Mouse (Mus musculus) adrenal gland, postnatal 4 days (tissue): Measurements from ENCODE around the gene Usp44. TPM values are rescaled to one million over a fixed set of nuclear protein-coding genes. Genes with fewer than 3 reads are reported as not detected.
"Not testable (repeated sequence)": the region's sequence is repeated elsewhere in the genome, so short reads cannot be mapped to it uniquely, and the experiment has no call there.

ENCODE experiments used
- DNase-seq, 2 experiments: peaks; one replicate each; pipeline ENCODE4 v3.0.0; 2021 to 2022; ENCODE audit warnings: low spot score in 2 of 2, mixed read lengths in 2 of 2
- long read RNA-seq, 2 experiments: library from polyadenylated mRNA; stranded (forward); transcript quantifications; one replicate each; pipeline ENCODE4 v2.0.0; 2021
- total RNA-seq, 2 experiments: library from RNA; stranded (reverse); gene quantifications; 2 replicates each; pipeline ENCODE4 v1.2.3; 2021

Gene Usp44
- under 1 TPM; 0.11 to 0.20 TPM for total RNA-seq
- long read RNA-seq, experiment 1, result 0 reads
- long read RNA-seq, experiment 2, result 0 reads

GRCm38 (mm10) chr10:93830931-93831729, at the start of gene Usp44:
Gene Usp44 (plus strand): TSS chr10:93831555.
- no peak for DNase-seq

DNA sequence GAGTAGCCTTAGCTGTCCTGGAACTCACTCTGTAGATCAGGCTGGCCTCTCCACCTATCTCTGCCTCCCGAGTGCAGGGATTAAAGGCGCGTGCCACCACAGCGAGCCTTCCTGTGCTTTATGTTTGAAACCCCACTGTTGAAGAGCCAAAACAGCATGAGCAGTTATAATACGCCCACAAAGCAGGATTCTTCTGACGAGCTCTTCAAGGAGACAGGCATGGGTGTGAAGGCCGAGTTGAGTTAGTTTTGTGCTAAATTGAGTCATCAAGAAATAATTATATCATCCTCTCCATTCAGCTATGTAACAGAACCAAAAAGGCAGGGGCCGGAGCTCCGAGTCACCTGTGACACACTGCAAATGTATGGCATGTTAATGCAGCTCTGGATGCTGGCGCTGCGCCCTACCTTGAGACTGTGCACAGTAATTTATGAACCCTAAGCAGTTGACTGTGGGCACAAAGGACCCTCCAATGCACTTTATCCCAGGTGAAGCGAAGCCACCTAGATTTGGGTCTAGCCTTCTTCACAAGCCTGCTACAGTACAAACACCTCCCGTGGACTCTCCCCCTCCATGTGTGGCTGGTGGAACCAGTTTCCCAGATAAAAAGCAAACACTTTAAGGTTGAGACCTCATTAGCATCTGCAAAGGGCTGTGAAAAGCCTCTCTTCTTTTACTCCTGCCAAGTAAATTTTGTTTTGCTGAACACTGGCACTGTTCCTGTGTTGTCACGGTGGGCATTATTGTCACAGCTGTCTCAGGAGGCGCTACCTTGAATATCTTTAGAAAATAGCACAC, 47.9 kb upstream of the Usp44 start:
- DNase-seq, result no peak

GRCm38 (mm10) chr10:93799711-93800362, 31.5 kb upstream of the Usp44 start:
- DNase-seq, result no peak

DNA sequence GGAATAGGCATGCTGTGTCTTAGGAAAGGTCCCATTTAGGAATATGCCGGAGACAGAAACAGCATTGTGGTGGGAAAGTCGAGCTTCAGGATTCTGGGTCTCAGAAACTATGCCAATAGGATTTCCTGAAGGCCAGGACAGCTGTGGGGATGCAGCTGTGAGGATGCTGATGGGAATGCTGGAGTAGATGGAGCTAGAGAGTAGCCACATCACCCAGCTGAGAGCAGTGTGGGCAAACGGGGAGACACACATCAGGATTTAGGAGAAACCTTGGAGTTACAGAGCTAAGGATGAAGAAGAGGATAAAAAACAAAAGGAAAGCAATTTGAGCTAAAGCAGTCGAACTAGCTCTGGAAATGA, 31.0 kb upstream of the Usp44 start:
- no peak for DNase-seq

DNA sequence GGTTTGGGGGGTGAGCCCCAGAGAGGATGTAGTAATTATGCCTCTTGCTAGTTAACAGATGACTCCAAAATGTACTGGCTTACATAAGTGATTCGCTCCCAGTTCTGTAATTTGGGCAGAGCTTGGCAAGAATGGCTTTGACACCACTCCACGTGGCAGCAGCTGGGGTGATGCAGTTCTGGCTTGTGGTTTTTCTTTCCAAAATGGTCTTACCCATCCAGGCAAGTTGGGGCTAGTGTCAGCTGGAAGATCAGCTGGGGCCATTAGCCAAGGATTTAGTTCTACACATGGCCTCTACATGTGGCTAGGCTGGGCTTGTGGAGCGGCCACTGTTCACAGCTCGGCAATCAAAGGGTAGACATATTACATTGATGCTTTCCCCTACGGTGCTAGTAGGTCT, 30.5 kb upstream of the Usp44 start:
- no peak for DNase-seq

- peak in 1 of 2 experiments; percentile 12 for DNase-seq
Observed at GRCm38 (mm10) chr10:93803199-93803598, 28.2 kb upstream of the Usp44 start.

GRCm38 (mm10) chr10:93809438-93809837, 21.9 kb upstream of the Usp44 start:
- DNase-seq, result not testable (repeated sequence)

GRCm38 (mm10) chr10:93810590-93811185, 20.7 kb upstream of the Usp44 start:
- no peak for DNase-seq

GRCm38 (mm10) chr10:93812098-93812497, 19.3 kb upstream of the Usp44 start:
- DNase-seq, result no peak

- DNase-seq, result peak; percentile 48 to 58
Observed at GRCm38 (mm10) chr10:93812774-93813415, 18.5 kb upstream of the Usp44 start.

DNA sequence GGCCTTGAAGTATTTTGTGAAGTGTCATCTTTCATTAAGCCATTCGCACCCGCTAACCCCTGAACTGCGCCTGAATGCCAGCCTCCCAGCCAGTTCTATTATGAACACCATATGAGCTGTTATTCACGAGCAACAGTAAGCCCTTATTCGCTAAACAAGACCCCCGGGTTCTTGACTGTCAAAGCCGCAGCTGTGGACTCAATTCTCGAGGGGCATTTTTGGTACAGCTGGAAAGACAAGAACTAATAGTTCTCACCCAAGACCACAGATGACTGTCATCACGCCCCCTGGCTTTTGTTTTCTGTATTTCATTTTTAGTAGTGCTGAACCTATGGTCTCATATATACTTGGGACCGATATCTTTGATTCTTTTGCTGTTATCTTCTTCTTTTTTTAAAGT, 17.6 kb upstream of the Usp44 start:
- no peak for DNase-seq

DNA sequence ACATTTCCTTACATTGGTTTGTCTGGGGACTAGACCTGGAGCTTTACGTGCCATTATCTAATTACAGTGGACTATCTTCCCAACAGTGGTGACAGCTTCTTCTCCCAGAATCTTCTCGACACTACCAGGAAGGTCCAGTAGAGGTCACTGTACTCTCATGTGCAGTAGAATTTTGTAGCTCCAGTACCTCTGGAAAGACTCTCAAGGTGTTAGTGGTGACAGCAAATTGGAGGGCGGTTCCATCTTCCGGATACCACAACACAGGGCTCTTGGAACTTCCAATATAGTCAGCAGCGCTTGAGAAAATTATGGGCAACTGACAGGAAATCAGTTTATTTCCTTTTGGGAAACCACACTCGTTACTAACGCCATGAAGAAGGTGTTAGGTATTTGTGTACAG, 12.7 kb upstream of the Usp44 start:
- DNase-seq, result peak in 1 of 2 experiments; percentile 34

- no peak for DNase-seq
Observed at GRCm38 (mm10) chr10:93829898-93830831, 1.2 kb upstream of the Usp44 start.

DNA sequence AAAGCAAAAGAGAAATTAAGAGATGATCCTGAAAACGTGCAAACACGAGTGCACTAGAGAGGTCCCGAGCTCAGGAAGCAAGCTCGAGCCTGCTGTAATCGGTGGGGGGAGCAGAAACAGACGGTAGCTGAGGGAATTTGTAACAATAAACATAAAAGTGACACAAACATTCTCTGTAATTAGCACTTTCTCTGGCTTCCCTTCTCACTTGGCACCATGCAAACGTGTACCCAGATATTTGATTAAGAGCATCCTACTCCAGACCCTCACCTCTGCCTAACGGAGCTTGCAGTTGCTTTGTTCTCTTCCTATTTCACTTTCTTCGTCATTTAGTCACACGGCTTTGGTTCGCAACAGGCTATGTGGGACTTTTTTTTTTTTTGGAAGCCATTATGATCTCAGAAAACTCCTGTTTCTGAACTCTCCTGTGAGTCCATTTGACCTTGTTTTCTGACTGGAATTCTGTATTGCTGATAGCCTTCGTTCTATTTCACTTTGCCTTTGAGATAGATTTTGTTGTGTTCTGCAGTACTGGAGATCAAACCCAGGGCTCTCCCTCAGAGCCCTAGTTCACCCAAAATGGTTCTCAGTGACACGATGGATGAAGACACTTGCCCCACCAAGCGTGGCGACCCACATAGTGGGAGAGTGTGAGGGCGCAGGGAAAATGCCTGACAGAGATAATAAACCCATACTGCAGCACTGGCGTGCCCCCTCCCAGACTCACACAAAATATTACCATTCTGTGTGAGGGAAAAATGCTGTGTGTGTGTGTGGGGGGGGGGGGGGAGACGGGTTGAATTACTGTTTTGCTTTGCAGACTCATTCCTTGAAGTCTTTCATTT, 597 bp downstream of the Usp44 start:
- no peak for DNase-seq

DNA sequence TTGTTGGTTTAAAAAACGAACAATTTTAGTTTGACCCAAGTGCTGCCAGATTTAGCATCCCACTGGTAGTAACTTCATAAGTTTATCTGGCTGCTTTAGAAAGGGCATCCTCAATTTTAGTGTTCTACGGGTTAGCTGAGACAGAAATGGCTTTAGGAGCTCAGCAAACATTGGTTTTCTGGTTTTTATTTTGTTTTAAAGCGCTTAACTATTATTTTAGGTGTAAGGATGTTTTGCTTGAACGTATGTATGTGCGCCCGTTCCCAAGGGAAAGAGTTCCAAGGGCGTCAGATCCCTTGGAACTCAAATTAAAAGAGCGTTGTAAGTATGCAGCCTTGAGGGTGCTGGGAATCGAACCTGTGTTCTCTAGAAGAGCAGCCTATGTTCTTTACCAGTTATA, 1.5 kb downstream of the Usp44 start:
- no peak for DNase-seq

DNA sequence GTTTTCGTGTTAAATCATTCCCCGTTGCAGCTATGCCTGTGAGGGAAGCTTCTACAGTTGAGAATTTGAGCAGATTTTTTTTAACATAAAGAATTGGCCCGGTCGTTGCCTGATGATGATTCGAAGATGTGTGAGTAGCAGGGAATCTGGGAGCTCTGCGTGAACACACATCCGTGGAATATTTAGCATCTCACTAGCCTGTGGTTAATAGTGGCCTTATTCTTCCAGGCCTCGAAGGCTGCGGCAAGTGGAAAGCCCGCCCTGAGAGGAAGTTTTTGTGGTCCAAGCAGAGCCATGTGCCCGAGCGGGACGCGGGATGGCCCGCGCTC, 2.0 kb downstream of the Usp44 start:
- no peak for DNase-seq

- DNase-seq, result peak; percentile 27 to 43
Observed at GRCm38 (mm10) chr10:93833699-93834393, 2.5 kb downstream of the Usp44 start.

DNA sequence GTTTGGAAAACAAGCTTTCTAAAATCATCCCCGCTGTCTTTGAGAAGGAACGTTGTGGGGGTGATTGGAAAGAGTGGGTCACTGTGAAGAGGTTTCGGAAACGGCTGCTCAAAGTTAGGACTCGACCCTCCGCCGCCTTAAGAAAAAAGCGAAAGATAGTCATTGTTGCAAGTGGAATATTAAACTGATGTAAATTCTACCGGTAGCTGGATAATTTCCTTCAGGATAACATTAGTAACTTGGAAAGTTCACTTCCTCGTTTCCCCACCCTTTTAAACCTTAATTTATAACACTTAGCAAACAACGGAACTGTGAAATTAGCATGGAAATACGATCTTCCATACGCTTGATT, 3.0 kb downstream of the Usp44 start:
- no peak for DNase-seq

GRCm38 (mm10) chr10:93835115-93835514, 3.8 kb downstream of the Usp44 start:
- not testable (repeated sequence) for DNase-seq
